Mouse (Mus musculus): ENCODE data around the gene Nhlrc1. TPM values are rescaled to one million over a fixed set of nuclear protein-coding genes. Genes with fewer than 3 reads are reported as not detected.

The Nhlrc1 gene
- polyA plus RNA-seq, 2 experiments from 2014 or later, result 0.13 TPM; not detected in 1

GRCm38 (mm10) chr13:47001590-47001989 is 13.1 kb downstream of the Nhlrc1 start:
- ATAC-seq, result no peak

GRCm38 (mm10) chr13:46999498-46999897 is 15.2 kb downstream of the Nhlrc1 start:
- ATAC-seq, result no peak

GRCm38 (mm10) chr13:46997355-46997754 is 17.3 kb downstream of the Nhlrc1 start:
- no peak for ATAC-seq

GRCm38 (mm10) chr13:46993274-46993551 is 21.4 kb downstream of the Nhlrc1 start:
- no peak for ATAC-seq

GRCm38 (mm10) chr13:46992516-46993273 is 22.0 kb downstream of the Nhlrc1 start:
- ATAC-seq, result no peak

GRCm38 (mm10) chr13:46990376-46991011 is 24.2 kb downstream of the Nhlrc1 start:
- ATAC-seq, result no peak

- ATAC-seq, result no peak
Measured at GRCm38 (mm10) chr13:46987941-46988340, 26.7 kb downstream of the Nhlrc1 start.

GRCm38 (mm10) chr13:46986208-46986607 is 28.4 kb downstream of the Nhlrc1 start:
- ATAC-seq, result no peak

GRCm38 (mm10) chr13:46983878-46984277 is 30.8 kb downstream of the Nhlrc1 start:
- peak; percentile 87 for ATAC-seq

- ATAC-seq, result no peak
Measured at GRCm38 (mm10) chr13:46979836-46980490, 34.7 kb downstream of the Nhlrc1 start.

- no peak for ATAC-seq
Measured at GRCm38 (mm10) chr13:46976532-46976931, 38.1 kb downstream of the Nhlrc1 start.

- ATAC-seq, result no peak
Measured at GRCm38 (mm10) chr13:46975930-46976329, 38.7 kb downstream of the Nhlrc1 start.

GRCm38 (mm10) chr13:46975031-46975551 is 39.6 kb downstream of the Nhlrc1 start:
- peak; percentile 65 for ATAC-seq

GRCm38 (mm10) chr13:46970286-46970945 is 44.2 kb downstream of the Nhlrc1 start:
- no peak for ATAC-seq

- ATAC-seq, result no peak
Measured at GRCm38 (mm10) chr13:46968626-46969025, 46.0 kb downstream of the Nhlrc1 start.

- no peak for ATAC-seq
Measured at GRCm38 (mm10) chr13:46967308-46967707, 47.3 kb downstream of the Nhlrc1 start.

Other genes with a start within 250 kb of the Nhlrc1 start
- 1 to 10 TPM; 5.6 to 7.0 TPM for gene Kif13a, start 85.0 kb downstream of the Nhlrc1 start, polyA plus RNA-seq (2017; shearing (Covaris generic))
- gene Kdm1b, start 28.6 kb upstream of the Nhlrc1 start, polyA plus RNA-seq (2017; shearing (Covaris generic)), result 10 to 100 TPM; 18.3 to 31.2 TPM
- 1 to 10 TPM; 4.1 to 9.2 TPM for gene Tpmt, start 29.9 kb upstream of the Nhlrc1 start, polyA plus RNA-seq (2017; shearing (Covaris generic))
- gene Dek, start 91.4 kb upstream of the Nhlrc1 start, polyA plus RNA-seq (2017; shearing (Covaris generic)), result 100 to 1,000 TPM in 1 of 2 experiments, 10 to 100 TPM in 1; 86.7 to 104 TPM
- gene Rnf144b, start 107.8 kb upstream of the Nhlrc1 start, polyA plus RNA-seq (2017; shearing (Covaris generic)), result under 1 TPM in 1 of 2 experiments, not detected in 1; 0.08 TPM